Mouse (Mus musculus): ENCODE data around the gene Gmpr2.

Gmpr2 gene

GRCm38 (mm10) chr14:55671833-55672740, at the start of gene Gmpr2, which contains the start of gene Nedd8:
Gmpr2 (plus strand) TSS chr14:55671941.
Nedd8 (minus strand) TSS chr14:55672124.
- in situ Hi-C loops (cut with MboI; ENCODE audit: low sequenced_read_pairs), result no loop called here

- in situ Hi-C loops (cut with MboI; ENCODE audit: low sequenced_read_pairs), result no loop called here
Observed at GRCm38 (mm10) chr14:55628077-55628827, 43.5 kb upstream of the Gmpr2 start.

GRCm38 (mm10) chr14:55629312-55629711, 42.4 kb upstream of the Gmpr2 start:
- in situ Hi-C loops (cut with MboI; ENCODE audit: low sequenced_read_pairs), result no loop called here

GRCm38 (mm10) chr14:55634874-55635522, 36.7 kb upstream of the Gmpr2 start:
- in situ Hi-C loops (cut with MboI; ENCODE audit: low sequenced_read_pairs), result no loop called here

- in situ Hi-C loops (cut with MboI; ENCODE audit: low sequenced_read_pairs), result no loop called here
Observed at GRCm38 (mm10) chr14:55635523-55636007, 36.2 kb upstream of the Gmpr2 start, which contains the start of gene Ipo4. Ipo4 (minus strand) TSS chr14:55635957.

GRCm38 (mm10) chr14:55637795-55638194, 33.9 kb upstream of the Gmpr2 start, which contains the start of gene Gm49378:
Gm49378 (minus strand) TSS chr14:55637895.
- in situ Hi-C loops (cut with MboI; ENCODE audit: low sequenced_read_pairs), result no loop called here

- in situ Hi-C loops (cut with MboI; ENCODE audit: low sequenced_read_pairs), result no loop called here
Observed at GRCm38 (mm10) chr14:55640816-55641215, 30.9 kb upstream of the Gmpr2 start.

- in situ Hi-C loops (cut with MboI; ENCODE audit: low sequenced_read_pairs), result no loop called here
Observed at GRCm38 (mm10) chr14:55641291-55641690, 30.4 kb upstream of the Gmpr2 start.

- in situ Hi-C loops (cut with MboI; ENCODE audit: low sequenced_read_pairs), result no loop called here
Observed at GRCm38 (mm10) chr14:55642679-55643059, 29.1 kb upstream of the Gmpr2 start.

- in situ Hi-C loops (cut with MboI; ENCODE audit: low sequenced_read_pairs), result no loop called here
Observed at GRCm38 (mm10) chr14:55643060-55643907, 28.5 kb upstream of the Gmpr2 start, which contains the start of gene Tm9sf1. Tm9sf1 (minus strand) TSS chr14:55643806.

- in situ Hi-C loops (cut with MboI; ENCODE audit: low sequenced_read_pairs), result no loop called here
Observed at GRCm38 (mm10) chr14:55644261-55644888, 27.4 kb upstream of the Gmpr2 start.

GRCm38 (mm10) chr14:55649884-55650283, 21.9 kb upstream of the Gmpr2 start, which contains the start of gene Tssk4:
Tssk4 (plus strand) TSS chr14:55650184.
- in situ Hi-C loops (cut with MboI; ENCODE audit: low sequenced_read_pairs), result no loop called here

GRCm38 (mm10) chr14:55651528-55651927, 20.2 kb upstream of the Gmpr2 start:
- in situ Hi-C loops (cut with MboI; ENCODE audit: low sequenced_read_pairs), result no loop called here

- in situ Hi-C loops (cut with MboI; ENCODE audit: low sequenced_read_pairs), result no loop called here
Observed at GRCm38 (mm10) chr14:55656935-55657334, 14.8 kb upstream of the Gmpr2 start.

- in situ Hi-C loops (cut with MboI; ENCODE audit: low sequenced_read_pairs), result no loop called here
Observed at GRCm38 (mm10) chr14:55658011-55658410, 13.7 kb upstream of the Gmpr2 start.

- in situ Hi-C loops (cut with MboI; ENCODE audit: low sequenced_read_pairs), result no loop called here
Observed at GRCm38 (mm10) chr14:55659960-55660573, 11.7 kb upstream of the Gmpr2 start, which contains the start of gene Mdp1. Mdp1 (minus strand) TSS chr14:55660508.

GRCm38 (mm10) chr14:55660636-55661035, 11.1 kb upstream of the Gmpr2 start:
- in situ Hi-C loops (cut with MboI; ENCODE audit: low sequenced_read_pairs), result no loop called here

- in situ Hi-C loops (cut with MboI; ENCODE audit: low sequenced_read_pairs), result no loop called here
Observed at GRCm38 (mm10) chr14:55671486-55671832, 282 bp upstream of the Gmpr2 start.

- in situ Hi-C loops (cut with MboI; ENCODE audit: low sequenced_read_pairs), result no loop called here
Observed at GRCm38 (mm10) chr14:55672741-55673060, 960 bp downstream of the Gmpr2 start.
